Mouse (Mus musculus): ENCODE data around the gene Rhox4c. TPM values are rescaled to one million over a fixed set of nuclear protein-coding genes. Genes with fewer than 3 reads are reported as not detected.
"Not testable (repeated sequence)": the region's sequence is repeated elsewhere in the genome, so short reads cannot be mapped to it uniquely, and the experiment has no call there.

Rhox4c gene
- not detected for total RNA-seq (2021)
- long read RNA-seq, experiment 1 = 0 reads
- long read RNA-seq, experiment 2 = 0 reads

DNA sequence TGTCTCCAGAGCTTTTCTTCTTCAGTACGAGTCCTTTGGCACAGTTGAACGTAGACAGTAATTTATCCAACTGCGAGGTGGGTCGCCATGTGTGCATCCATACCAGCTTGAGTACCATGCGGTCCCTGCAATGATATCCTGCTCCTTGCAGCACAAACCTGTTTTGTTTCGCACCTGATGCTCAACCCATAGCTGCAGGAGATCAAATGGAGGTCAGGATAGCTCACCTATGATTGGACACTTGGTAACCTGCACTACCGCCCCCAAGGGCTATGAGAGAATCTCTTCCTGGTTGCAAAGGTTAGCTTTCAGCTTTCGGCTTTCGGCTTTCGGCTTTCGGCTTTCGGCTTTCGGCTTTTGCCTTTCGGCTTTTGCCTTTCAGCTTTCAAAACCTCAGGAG is at the start of gene Rhox4c:
TSS of gene Rhox4c (plus strand) at position 301 of the 400 bp plus-strand sequence.
- intact Hi-C loops (cut with DNase I); H3K27ac ChIP-seq; H3K4me3 ChIP-seq; DNase-seq: not testable (repeated sequence)

DNA sequence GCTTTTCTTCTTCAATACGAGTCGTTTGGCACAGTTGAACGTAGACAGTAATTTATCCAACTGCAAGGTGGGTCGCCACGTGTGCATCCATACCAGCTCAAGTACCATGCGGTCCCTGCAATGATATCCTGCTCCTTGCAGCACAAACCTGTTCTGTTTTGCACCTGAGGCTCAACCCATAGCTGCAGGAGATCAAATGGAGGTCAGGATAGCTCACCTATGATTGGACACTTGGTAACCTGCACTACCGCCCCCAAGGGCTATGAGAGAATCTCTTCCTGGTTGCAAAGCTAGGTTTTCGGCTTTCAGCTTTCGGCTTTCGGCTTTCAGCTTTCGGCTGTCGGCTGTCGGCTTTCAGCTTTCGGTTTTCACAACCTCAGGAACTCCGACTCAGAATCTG is 47.9 kb upstream of the Rhox4c start, which contains the start of gene Rhox4b:
TSS of gene Rhox4b (plus strand) at position 301 of the 400 bp plus-strand sequence.
- intact Hi-C loops (cut with DNase I) = not testable (repeated sequence)

GRCm38 (mm10) chrX:37453380-37453779 is 26.8 kb upstream of the Rhox4c start, which contains the start of gene Rhox2c:
Gene Rhox2c, plus strand, starts transcription at chrX:37453680.
- H3K4me3 ChIP-seq; DNase-seq; intact Hi-C loops (cut with DNase I): not testable (repeated sequence)

More for the DNA sequence above, 47.9 kb upstream of the Rhox4c start, which contains the start of gene Rhox4b:
- H3K27ac ChIP-seq, DNase-seq, H3K4me3 ChIP-seq: not testable (repeated sequence)

GRCm38 (mm10) chrX:37458285-37458684 is 21.9 kb upstream of the Rhox4c start, which contains the start of gene Rhox3c:
Gene Rhox3c, plus strand, starts transcription at chrX:37458585.
- intact Hi-C loops (cut with DNase I); H3K4me3 ChIP-seq; H3K27ac ChIP-seq; DNase-seq: not testable (repeated sequence)

More at GRCm38 (mm10) chrX:37453380-37453779, 26.8 kb upstream of the Rhox4c start, which contains the start of gene Rhox2c:
- H3K27ac ChIP-seq = not testable (repeated sequence)

GRCm38 (mm10) chrX:37514059-37514458 is 33.9 kb downstream of the Rhox4c start, which contains the start of gene Rhox4d:
Gene Rhox4d, plus strand, starts transcription at chrX:37514359.
- H3K27ac ChIP-seq; intact Hi-C loops (cut with DNase I); H3K4me3 ChIP-seq; DNase-seq: not testable (repeated sequence)

- H3K4me3 ChIP-seq; intact Hi-C loops (cut with DNase I); DNase-seq; H3K27ac ChIP-seq: not testable (repeated sequence)
Measured at GRCm38 (mm10) chrX:37530152-37530551, 50.0 kb downstream of the Rhox4c start, which contains the start of gene Rhox2e. Gene Rhox2e, plus strand, starts transcription at chrX:37530452.

Other genes with a start within 250 kb of the Rhox4c start
- not detected for gene Rhox2a, start 235.4 kb upstream of the Rhox4c start, total RNA-seq (2021)
- gene Rhox3a, start 230.4 kb upstream of the Rhox4c start, total RNA-seq (2021) = not detected
- gene Rhox4a, start 215.0 kb upstream of the Rhox4c start, total RNA-seq (2021) = not detected
- not detected for gene Rhox3a2, start 100.3 kb upstream of the Rhox4c start, total RNA-seq (2021)
- gene Rhox4a2, start 89.5 kb upstream of the Rhox4c start, total RNA-seq (2021) = not detected
- gene Rhox2b, start 68.3 kb upstream of the Rhox4c start, total RNA-seq (2021) = not detected
- not detected for gene Rhox4b, start 47.8 kb upstream of the Rhox4c start, total RNA-seq (2021)
- not detected for gene Rhox2c, start 26.7 kb upstream of the Rhox4c start, total RNA-seq (2021)
- gene Rhox3c, start 21.8 kb upstream of the Rhox4c start, total RNA-seq (2021) = not detected
- gene Rhox2d, start 13.1 kb downstream of the Rhox4c start, total RNA-seq (2021) = not detected
- not detected for gene Rhox4d, start 34.0 kb downstream of the Rhox4c start, total RNA-seq (2021)
- not detected for gene Rhox2e, start 50.1 kb downstream of the Rhox4c start, total RNA-seq (2021)
- gene Rhox3e, start 61.7 kb downstream of the Rhox4c start, total RNA-seq (2021) = not detected
- not detected for gene Rhox4e, start 77.1 kb downstream of the Rhox4c start, total RNA-seq (2021)
- not detected for gene Rhox2f, start 91.1 kb downstream of the Rhox4c start, total RNA-seq (2021)
- gene Rhox3f, start 100.7 kb downstream of the Rhox4c start, total RNA-seq (2021) = not detected
- not detected for gene Rhox4f, start 127.4 kb downstream of the Rhox4c start, total RNA-seq (2021)
- not detected for gene Rhox3g, start 148.3 kb downstream of the Rhox4c start, total RNA-seq (2021)
- gene Rhox2g, start 163.1 kb downstream of the Rhox4c start, total RNA-seq (2021) = not detected
- gene Rhox4g, start 171.0 kb downstream of the Rhox4c start, total RNA-seq (2021) = not detected
- not detected for gene Rhox3h, start 188.4 kb downstream of the Rhox4c start, total RNA-seq (2021)
- not detected for gene Rhox2h, start 192.9 kb downstream of the Rhox4c start, total RNA-seq (2021)